Mouse (Mus musculus): ENCODE data around the gene Stk16. TPM values are rescaled to one million over a fixed set of nuclear protein-coding genes. Genes with fewer than 3 reads are reported as not detected.
A peak's percentile ranks its signal among the peaks of the same experiment; 100 is the strongest.
"Not testable (repeated sequence)": the region's sequence is repeated elsewhere in the genome, so short reads cannot be mapped to it uniquely, and the experiment has no call there.

Stk16 gene
- polyA plus RNA-seq, 1 experiment from 2014 or later, result 120 TPM

DNA sequence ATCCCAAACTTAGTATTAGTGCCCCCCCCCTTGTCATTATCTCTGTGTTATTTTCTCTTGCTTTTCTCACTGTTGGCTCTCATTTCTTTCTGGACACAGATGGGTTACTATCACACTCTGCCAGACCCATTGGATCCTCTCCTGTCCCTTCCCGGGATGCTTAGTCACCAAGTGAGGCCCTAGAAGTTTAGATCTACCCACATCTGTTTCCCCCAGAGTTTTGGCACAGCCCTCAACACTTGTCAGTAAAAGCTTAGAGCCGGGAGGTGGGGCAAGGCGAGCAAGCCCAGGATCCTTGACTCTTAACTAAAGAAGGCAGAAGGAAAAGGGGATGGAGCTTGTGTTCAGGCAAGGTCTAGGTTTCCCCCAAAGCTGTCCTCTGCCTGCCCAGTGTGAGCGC is 18.5 kb downstream of the Stk16 start:
- ATAC-seq, result no peak
- H3K4me2 ChIP-seq (ENCODE audit: low read depth, low read length), result no peak overlapping the region
- no peaks in the 10 kb centered on the region for H3K4me1 ChIP-seq (ENCODE audit: control insufficient read depth, insufficient read depth, low read length)
- H3K4me3 ChIP-seq (ENCODE audit: low read length), result no peak overlapping the region
- no peaks in the 10 kb centered on the region; the same call in 1 of the 2 replicates for H3K27me3 ChIP-seq (replicated peaks; ENCODE audit: control insufficient read depth, insufficient read depth, low read length)
- H3K36me3 ChIP-seq (ENCODE audit: control insufficient read depth, insufficient read depth, low read length), result no peaks in the 10 kb centered on the region
- H3K9me3 ChIP-seq (ENCODE audit: control insufficient read depth, low read length), result no peaks in the 10 kb centered on the region
- WGBS, result 64% methylated on average over 4 of the region's 4 CpGs
- no peak overlapping the region for H3K9ac ChIP-seq (ENCODE audit: low read depth, low read length)
- no peak overlapping the region for H3K27ac ChIP-seq (ENCODE audit: low read length)

DNA sequence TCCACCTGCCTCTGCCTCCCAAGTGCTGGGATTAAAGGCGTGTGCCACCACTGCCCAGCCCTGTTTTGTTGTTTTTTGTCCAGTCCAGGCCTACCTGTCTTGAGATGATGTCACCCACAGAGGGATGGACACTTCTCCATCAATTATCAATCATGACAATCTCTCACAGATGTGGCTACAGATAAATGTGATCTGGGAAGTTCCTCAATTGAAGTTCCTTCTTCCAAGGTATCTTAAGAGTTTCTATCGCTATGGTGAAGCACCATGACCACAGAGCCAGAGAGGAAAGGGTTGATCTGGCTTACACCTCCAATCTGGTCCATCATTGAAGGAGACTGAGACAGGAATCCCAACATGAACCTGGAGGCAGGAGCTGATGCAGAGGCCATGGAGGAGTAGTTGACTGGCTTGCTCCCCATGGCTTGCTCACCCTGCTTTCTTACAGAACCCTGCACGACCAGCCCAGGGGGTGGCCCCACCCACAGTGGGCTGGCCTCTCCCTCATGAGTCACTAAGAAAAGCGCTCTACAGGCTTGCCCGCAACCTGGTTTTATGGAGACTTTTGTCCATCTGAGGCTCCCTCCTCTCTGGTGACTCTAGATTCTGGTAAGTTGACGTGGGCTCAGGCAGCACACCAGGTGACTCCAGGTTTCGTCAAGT is 19.8 kb downstream of the Stk16 start:
- Histone ChIP-seq H3K4me3 (ENCODE audit: low read length) (no peak overlapping the region), H3K27ac (ENCODE audit: low read length) (no peak overlapping the region), H3K36me3 (ENCODE audit: control insufficient read depth, insufficient read depth, low read length) (no peaks in the 10 kb centered on the region), H3K9me3 (ENCODE audit: control insufficient read depth, low read length) (no peaks in the 10 kb centered on the region), H3K9ac (ENCODE audit: low read depth, low read length) (no peak overlapping the region), H3K4me1 (ENCODE audit: control insufficient read depth, insufficient read depth, low read length) (peaks cover 5% of the 10 kb centered on the region; the same call in 1 of the 2 replicates), H3K4me2 (ENCODE audit: low read depth, low read length) (no peak overlapping the region), H3K27me3 (replicated peaks; ENCODE audit: control insufficient read depth, insufficient read depth, low read length) (no peaks in the 10 kb centered on the region; the same call in 1 of the 2 replicates)
- WGBS, result 65% methylated on average over 7 of the region's 7 CpGs
- ATAC-seq, result no peak

DNA sequence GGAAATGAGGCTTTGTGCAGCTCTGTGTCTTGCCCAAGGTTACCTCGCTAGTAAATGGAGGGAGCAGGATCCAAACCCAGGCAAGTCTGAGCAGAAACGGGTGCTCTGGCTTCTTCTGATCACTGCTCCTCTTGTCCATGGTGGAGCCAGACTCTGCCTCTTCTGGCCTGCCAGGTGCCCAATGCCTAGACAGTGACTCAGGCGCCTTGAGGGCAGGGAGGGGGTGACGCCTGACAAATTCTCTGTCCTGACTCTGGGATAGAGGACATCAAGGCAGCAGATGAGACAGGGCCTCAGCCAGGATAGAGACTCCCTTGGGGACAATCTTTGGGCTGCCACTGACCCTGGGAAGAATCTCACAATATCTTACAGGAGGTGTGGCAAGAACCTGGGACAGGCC is 20.6 kb downstream of the Stk16 start:
- Histone ChIP-seq H3K9ac (ENCODE audit: low read depth, low read length) (no peak overlapping the region), H3K4me2 (ENCODE audit: low read depth, low read length) (no peak overlapping the region), H3K27ac (ENCODE audit: low read length) (no peak overlapping the region), H3K9me3 (ENCODE audit: control insufficient read depth, low read length) (no peaks in the 10 kb centered on the region), H3K36me3 (ENCODE audit: control insufficient read depth, insufficient read depth, low read length) (no peaks in the 10 kb centered on the region), H3K4me1 (ENCODE audit: control insufficient read depth, insufficient read depth, low read length) (peaks cover 5% of the 10 kb centered on the region; the same call in 1 of the 2 replicates), H3K27me3 (replicated peaks; ENCODE audit: control insufficient read depth, insufficient read depth, low read length) (no peaks in the 10 kb centered on the region; the same call in 1 of the 2 replicates), H3K4me3 (ENCODE audit: low read length) (no peak overlapping the region)
- 83% methylated on average over 4 of the region's 4 CpGs for WGBS
- no peak for ATAC-seq

DNA sequence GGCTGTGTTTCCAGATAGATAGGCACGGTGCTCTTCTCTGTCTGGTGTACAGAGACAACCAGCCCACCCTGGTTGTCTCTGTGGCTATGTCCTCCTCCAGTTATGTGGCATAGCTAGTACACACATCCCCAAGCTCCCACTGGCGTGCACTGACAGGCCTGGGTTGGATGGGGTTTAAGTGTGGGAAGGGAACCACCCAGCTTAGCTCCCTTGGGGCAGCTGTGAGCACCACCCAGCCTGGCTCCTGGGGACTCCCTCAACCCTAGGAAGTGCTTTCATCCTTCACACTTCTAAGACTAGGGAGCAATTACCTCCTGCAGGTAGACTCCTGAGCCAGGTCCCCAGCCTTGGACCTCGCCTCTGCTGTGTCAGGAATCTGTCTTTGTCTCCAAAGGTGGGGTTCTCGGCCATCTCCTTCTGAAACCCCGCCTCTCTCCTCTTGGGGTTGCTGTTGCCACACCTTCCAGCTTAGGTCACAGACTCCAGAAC is 21.1 kb downstream of the Stk16 start, which contains the start of gene A630095N17Rik:
A630095N17Rik (minus strand) TSS at position 439 of the 489 bp plus-strand sequence.
- Histone ChIP-seq H3K27me3 (replicated peaks; ENCODE audit: control insufficient read depth, insufficient read depth, low read length) (no peaks in the 10 kb centered on the region; the same call in 1 of the 2 replicates), H3K27ac (ENCODE audit: low read length) (no peak within 1 kb of the TSS), H3K36me3 (ENCODE audit: control insufficient read depth, insufficient read depth, low read length) (no peaks in the 10 kb centered on the region), H3K4me2 (ENCODE audit: low read depth, low read length) (no peak within 1 kb of the TSS), H3K4me1 (ENCODE audit: control insufficient read depth, insufficient read depth, low read length) (peaks cover 5% of the 10 kb centered on the region; the same call in 1 of the 2 replicates), H3K4me3 (ENCODE audit: low read length) (no peak within 1 kb of the TSS), H3K9me3 (ENCODE audit: control insufficient read depth, low read length) (no peaks in the 10 kb centered on the region), H3K9ac (ENCODE audit: low read depth, low read length) (no peak within 1 kb of the TSS)
- WGBS, result 70% methylated on average over 5 of the region's 5 CpGs
- ATAC-seq, result no peak

DNA sequence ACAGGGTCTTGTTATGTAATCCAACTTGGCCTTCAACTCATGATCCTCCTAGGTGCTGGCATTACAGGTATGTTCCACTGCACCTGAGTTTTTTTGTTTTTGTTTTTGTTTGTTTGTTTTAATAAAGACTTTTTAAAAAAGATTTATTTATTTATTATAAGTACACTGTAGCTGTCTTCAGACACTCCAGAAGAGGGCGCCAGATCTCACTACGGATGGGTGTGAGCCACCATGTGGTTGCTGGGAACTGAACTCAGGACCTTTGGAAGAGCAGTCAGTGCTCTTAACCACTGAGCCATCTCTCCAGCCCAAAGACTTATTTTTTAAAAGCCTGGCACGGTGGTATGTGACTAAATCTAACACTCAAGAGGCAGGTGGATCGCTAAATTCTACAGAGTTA is 21.9 kb downstream of the Stk16 start:
- not testable (repeated sequence) for H3K9ac ChIP-seq (ENCODE audit: low read depth, low read length); H3K4me1 ChIP-seq (ENCODE audit: control insufficient read depth, insufficient read depth, low read length); H3K4me2 ChIP-seq (ENCODE audit: low read depth, low read length); H3K9me3 ChIP-seq (ENCODE audit: control insufficient read depth, low read length); H3K27ac ChIP-seq (ENCODE audit: low read length); H3K4me3 ChIP-seq (ENCODE audit: low read length); H3K27me3 ChIP-seq (replicated peaks; ENCODE audit: control insufficient read depth, insufficient read depth, low read length); ATAC-seq; H3K36me3 ChIP-seq (ENCODE audit: control insufficient read depth, insufficient read depth, low read length)
- WGBS, result 71% methylated on average over 4 of the region's 4 CpGs

DNA sequence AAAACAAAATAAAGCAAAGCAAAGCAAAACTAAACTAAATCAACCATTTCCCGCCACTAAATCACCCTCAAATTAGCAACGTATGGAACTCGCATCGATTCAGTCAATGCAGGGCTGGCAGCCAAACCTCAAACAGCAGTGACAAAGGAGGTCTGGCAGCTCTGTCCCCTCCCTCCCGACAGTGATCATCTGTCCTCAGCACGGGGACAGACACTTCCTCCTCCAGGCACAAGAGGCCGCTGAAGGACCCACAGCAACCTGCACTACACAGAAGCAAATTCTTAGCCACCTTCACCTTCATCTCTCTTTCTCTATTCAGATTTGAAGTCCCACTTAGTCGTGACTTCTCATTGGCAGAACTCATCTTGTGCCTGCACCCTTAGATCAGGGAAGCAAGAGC is 24.0 kb downstream of the Stk16 start:
- peaks cover 7% of the 10 kb centered on the region for H3K4me1 ChIP-seq (ENCODE audit: control insufficient read depth, insufficient read depth, low read length)
- H3K4me2 ChIP-seq (ENCODE audit: low read depth, low read length), result no peak overlapping the region
- no peak; the same call in 1 of the 2 replicates for ATAC-seq
- no peaks in the 10 kb centered on the region for H3K36me3 ChIP-seq (ENCODE audit: control insufficient read depth, insufficient read depth, low read length)
- H3K27ac ChIP-seq (ENCODE audit: low read length), result no peak overlapping the region
- H3K9ac ChIP-seq (ENCODE audit: low read depth, low read length), result no peak overlapping the region
- H3K4me3 ChIP-seq (ENCODE audit: low read length), result no peak overlapping the region
- WGBS, result 3% methylated on average over 8 of the region's 8 CpGs
- no peaks in the 10 kb centered on the region for H3K9me3 ChIP-seq (ENCODE audit: control insufficient read depth, low read length)
- H3K27me3 ChIP-seq (replicated peaks; ENCODE audit: control insufficient read depth, insufficient read depth, low read length), result no peaks in the 10 kb centered on the region; the same call in 1 of the 2 replicates

DNA sequence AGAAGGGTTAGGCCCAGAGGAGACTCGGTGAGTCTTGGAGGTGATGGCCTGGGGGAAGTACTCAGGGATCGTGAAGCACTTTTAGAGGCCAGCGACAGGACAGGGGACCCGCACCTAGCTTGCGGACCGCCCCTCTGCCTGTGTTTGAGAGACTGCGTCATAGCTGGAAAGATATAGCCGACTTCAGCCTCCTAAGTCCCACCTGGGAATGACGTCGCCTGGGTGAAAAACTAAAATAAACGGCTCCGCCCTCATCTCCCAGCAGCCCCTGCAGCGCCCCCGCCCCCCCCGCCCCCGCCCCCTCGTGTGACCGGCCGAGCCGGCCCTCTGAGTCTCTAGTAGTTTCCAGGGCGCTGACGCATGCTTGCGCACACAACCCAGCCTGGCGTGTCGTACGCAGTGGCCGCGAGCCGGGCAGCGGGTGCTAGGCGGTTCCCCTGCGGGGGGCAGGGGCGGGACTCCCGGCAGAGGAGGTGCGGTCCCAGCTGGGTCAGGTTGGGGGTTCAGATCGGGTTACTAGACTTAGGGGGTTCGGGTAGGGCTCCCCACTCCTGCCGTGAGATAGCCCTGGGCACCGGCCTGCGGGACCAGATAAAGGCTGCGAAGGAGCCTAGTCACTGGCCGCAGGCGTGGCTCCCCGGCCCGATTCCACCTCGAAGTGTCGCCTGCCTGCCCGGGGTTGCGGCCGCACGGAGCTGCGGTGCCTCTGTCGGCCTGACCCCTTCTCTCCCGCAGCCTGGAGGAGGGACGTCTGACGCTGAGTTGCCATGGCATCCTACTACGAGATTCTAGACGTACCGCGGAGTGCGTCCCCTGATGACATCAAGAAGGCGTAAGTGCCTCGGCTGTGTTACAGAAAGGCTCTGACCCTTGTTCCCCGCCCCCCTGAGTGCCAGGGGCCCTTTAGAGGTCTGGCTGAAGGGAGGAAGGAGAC is 25.7 kb downstream of the Stk16 start, which contains the start of gene Dnajb2:
Dnajb2 (plus strand) TSS at position 290 of the 934 bp plus-strand sequence.
- Histone ChIP-seq H3K27ac (ENCODE audit: low read length) (peak within 1 kb of the TSS; percentile 84), H3K4me1 (ENCODE audit: control insufficient read depth, insufficient read depth, low read length) (peaks cover 7% of the 10 kb centered on the region), H3K27me3 (replicated peaks; ENCODE audit: control insufficient read depth, insufficient read depth, low read length) (no peaks in the 10 kb centered on the region; the same call in 1 of the 2 replicates), H3K4me3 (ENCODE audit: low read length) (peak within 1 kb of the TSS; percentile 62), H3K9ac (ENCODE audit: low read depth, low read length) (peak within 1 kb of the TSS; percentile 72), H3K4me2 (ENCODE audit: low read depth, low read length) (peak within 1 kb of the TSS; percentile 68), H3K36me3 (ENCODE audit: control insufficient read depth, insufficient read depth, low read length) (0 out of 2 replicates have a peak, but pooled peaks cover 2% of the 10 kb centered on the region), H3K9me3 (ENCODE audit: control insufficient read depth, low read length) (no peaks in the 10 kb centered on the region)
- peak; percentile 94 for ATAC-seq
- WGBS, result under 1% methylated on average over 64 of the region's 64 CpGs

DNA sequence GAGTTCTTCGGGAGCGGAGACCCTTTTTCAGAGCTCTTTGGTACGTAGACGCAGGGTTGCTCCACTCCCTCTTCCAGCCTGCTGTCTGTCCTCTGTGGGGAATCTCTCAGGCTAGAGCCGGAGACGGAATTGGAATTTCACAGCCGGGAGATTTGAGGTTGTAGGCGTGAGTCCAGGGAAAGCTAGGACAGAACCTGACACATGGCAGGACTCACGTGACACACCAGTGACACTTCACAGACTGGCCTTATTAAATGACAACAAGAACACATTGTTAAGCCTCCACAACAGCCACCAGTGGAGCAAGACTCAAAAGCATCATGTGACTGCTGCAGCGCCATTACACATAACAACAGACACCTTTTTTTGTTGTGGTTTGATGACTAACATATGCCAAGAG is 29.0 kb downstream of the Stk16 start:
- ATAC-seq, result no peak

DNA sequence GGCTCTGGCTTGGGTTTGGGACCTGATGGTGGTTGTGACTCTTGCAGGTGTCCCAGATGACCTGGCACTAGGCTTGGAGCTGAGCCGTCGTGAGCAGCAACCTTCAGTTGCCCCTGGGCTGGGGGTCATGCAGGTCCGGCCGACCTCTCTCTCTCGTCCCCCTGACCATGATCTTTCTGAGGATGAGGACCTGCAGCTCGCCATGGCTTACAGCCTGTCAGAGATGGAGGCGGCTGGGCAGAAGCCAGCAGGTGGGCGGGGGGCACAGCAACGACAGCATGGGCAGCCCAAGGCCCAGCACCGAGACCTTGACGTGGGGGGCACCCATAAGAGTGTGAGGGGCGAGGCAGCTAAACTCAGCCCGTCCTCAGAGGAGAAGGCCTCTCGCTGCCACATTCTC is 32.8 kb downstream of the Stk16 start:
- H3K4me2 ChIP-seq (ENCODE audit: low read depth, low read length), result no peak overlapping the region

More for the DNA sequence above, 29.0 kb downstream of the Stk16 start:
- peaks cover 5% of the 10 kb centered on the region for H3K4me1 ChIP-seq (ENCODE audit: control insufficient read depth, insufficient read depth, low read length)
- H3K9me3 ChIP-seq (ENCODE audit: control insufficient read depth, low read length), result no peaks in the 10 kb centered on the region
- 81% methylated on average over 10 of the region's 10 CpGs for WGBS
- H3K36me3 ChIP-seq (ENCODE audit: control insufficient read depth, insufficient read depth, low read length), result peaks cover 9% of the 10 kb centered on the region; the same call in 1 of the 2 replicates
- no peak overlapping the region for H3K4me2 ChIP-seq (ENCODE audit: low read depth, low read length)
- no peak overlapping the region for H3K9ac ChIP-seq (ENCODE audit: low read depth, low read length)
- no peak overlapping the region for H3K4me3 ChIP-seq (ENCODE audit: low read length)
- H3K27me3 ChIP-seq (replicated peaks; ENCODE audit: control insufficient read depth, insufficient read depth, low read length), result no peaks in the 10 kb centered on the region
- no peak overlapping the region for H3K27ac ChIP-seq (ENCODE audit: low read length)

More for the DNA sequence above, 32.8 kb downstream of the Stk16 start:
- no peaks in the 10 kb centered on the region for H3K9me3 ChIP-seq (ENCODE audit: control insufficient read depth, low read length)
- H3K27ac ChIP-seq (ENCODE audit: low read length), result no peak overlapping the region
- no peak overlapping the region for H3K9ac ChIP-seq (ENCODE audit: low read depth, low read length)
- ATAC-seq, result no peak
- H3K4me3 ChIP-seq (ENCODE audit: low read length), result no peak overlapping the region
- H3K36me3 ChIP-seq (ENCODE audit: control insufficient read depth, insufficient read depth, low read length), result peaks cover 9% of the 10 kb centered on the region; the same call in 1 of the 2 replicates
- no peaks in the 10 kb centered on the region for H3K27me3 ChIP-seq (replicated peaks; ENCODE audit: control insufficient read depth, insufficient read depth, low read length)
- 88% methylated on average over 14 of the region's 14 CpGs for WGBS
- H3K4me1 ChIP-seq (ENCODE audit: control insufficient read depth, insufficient read depth, low read length), result peaks cover 8% of the 10 kb centered on the region
